Mouse (Mus musculus) lung, adult 2 months (tissue): ENCODE data around the gene Kif5a. TPM values are rescaled to one million over a fixed set of nuclear protein-coding genes. Genes with fewer than 3 reads are reported as not detected.

Experiments used
- DNase-seq: peaks from one replicate; pipeline ENCODE4 v3.0.0; 2022
- H3K4me1 ChIP-seq: fragments of 200-500 bp; 2 replicates; pipeline ENCODE4 v1.6.1; 2011; ENCODE audit warnings: low read length; ENCODE audit not compliant: control insufficient read depth, insufficient read depth
- H3K4me3 ChIP-seq: fragments of 200-500 bp; replicated peaks from 2 replicates; pipeline ENCODE3; 2011; ENCODE audit warnings: low read depth, mild to moderate bottlenecking, control low read depth, low read length; ENCODE audit errors: extremely low read depth
- CTCF ChIP-seq: fragments of 200-500 bp; IDR thresholded peaks from 2 replicates; pipeline ENCODE4 v1.5.1; 2011; ENCODE audit warnings: mild to moderate bottlenecking, low read length, control low read depth; ENCODE audit not compliant: insufficient read depth
- POLR2A ChIP-seq: fragments of 200-500 bp; IDR thresholded peaks from 2 replicates; pipeline ENCODE4 v1.6.1; 2011; ENCODE audit warnings: low read depth, mild to moderate bottlenecking, control low read depth, low read length, borderline replicate concordance; ENCODE audit errors: extremely low read depth
- WGBS: fragments of 180-500 bp; shearing (Covaris S2); methylation state at CpG from one replicate; pipeline ENCODE4 v1.1.7; 2018; 5-methylcytosine and 5-hydroxymethylcytosine counted together
- polyA plus RNA-seq: library from polyadenylated mRNA; depleted of rRNA; stranded (reverse); fragments of >200 nt; gene quantifications from 2 replicates; pipeline ENCODE4 v1.2.3, GENCODE M21; 2012

Gene Kif5a
- polyA plus RNA-seq, 1 experiment = 1.3 TPM

DNA sequence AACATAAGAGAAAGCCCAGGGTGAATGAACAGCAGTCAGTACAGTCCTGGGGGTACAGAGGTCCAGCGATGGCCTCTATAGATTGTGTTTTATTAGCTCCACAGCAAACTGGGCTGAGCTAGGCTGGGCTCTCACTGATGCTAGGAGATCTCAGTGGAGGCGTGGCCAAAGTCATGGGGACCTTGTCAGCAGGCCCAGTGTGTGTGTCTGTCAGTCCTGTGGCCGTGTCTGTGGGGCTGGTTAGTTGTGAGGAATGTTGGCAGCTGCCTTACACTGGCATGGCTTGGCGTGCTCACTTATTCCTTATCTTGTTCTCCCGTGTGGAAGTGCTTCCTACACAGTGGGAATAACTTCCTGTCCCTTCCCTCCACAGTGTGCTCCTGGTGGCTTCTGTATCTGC lies 5.3 kb upstream of the Kif5a start:
- H3K4me1 ChIP-seq = peaks cover 12% of the 10 kb centered on the region
- TF ChIP-seq CTCF (no peak), POLR2A (0 out of 2 replicates have a peak, but pooled peaks have one; percentile 16)
- H3K4me3 ChIP-seq = no peak overlapping the region
- DNase-seq = no peak
- WGBS = 44% methylated on average over 5 of the region's 5 CpGs

DNA sequence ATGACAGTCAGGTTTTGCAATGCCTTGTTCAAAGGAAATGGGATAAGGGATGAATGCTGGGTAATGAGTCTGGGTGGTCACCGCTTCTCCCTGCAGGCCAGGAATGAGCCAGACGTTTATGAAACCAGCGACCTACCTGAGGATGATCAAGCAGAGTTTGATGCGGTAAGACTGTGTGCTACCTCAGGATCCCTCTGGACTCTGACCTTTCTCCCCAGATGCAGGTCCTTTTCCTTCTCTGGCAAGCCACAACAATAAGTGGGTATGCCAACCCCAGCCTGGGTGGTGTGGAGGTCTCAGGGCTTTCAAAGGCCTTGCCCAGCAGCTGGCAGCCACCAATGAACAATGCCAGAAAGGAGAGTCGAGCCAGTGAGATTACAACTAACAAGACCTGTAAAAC lies 4.2 kb upstream of the Kif5a start:
- Histone ChIP-seq H3K4me1 (peaks cover 16% of the 10 kb centered on the region), H3K4me3 (peak overlapping the region; percentile 76)
- 53% methylated on average over 5 of the region's 5 CpGs for WGBS
- no peak for DNase-seq
- TF ChIP-seq POLR2A = no peak

DNA sequence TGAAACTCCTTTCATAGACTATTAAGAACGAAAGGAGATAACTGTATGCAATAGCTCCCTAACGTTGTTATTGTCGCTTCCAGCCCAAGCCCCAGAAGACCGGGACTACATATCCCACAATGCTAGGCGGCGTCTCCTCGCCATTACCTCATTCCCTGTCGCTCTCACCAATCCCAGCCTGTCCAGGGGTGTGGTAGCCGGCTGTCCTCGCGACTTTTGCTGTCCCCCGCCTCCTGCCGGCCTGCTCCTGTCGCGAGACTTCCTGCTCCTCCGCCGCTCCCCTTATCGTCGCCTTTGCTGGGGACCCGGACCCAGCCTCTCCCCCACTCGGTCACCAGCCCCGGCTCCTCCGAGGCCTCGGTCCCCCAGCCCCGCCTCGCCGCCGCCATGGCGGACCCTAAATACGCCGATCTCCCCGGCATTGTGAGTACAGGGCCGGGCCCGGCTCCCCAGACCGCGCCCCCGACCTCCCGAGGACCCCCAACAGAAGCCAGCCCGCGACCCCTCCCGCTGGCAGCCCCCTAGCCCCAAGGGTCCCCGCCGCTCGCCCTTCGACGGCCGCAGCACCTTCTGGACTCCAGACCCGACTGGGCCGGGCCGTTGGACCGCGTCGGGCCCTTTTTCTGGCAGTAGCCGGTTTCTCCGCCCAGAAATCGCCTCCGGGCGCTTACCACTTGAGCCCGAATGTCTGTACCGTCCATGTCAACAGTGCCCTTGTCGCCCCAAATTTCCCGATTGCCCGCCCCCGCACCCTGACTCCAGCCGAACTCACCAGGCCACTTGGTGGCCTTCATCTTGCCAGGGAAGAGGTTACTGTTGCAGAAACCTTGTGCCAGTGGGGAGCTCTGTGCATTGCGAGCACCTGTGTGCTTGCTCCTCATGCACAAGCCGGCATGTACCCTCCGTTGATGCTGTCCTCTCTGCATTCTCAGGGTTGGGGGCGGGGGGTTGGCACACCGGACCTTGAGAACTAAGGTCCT lies 3.3 kb upstream of the Kif5a start, which contains the start of gene Dctn2:
TSS of gene Dctn2 (plus strand) at position 257 of the 980 bp plus-strand sequence.
- TF ChIP-seq CTCF (no peak), POLR2A (peak; percentile 78)
- H3K4me1 ChIP-seq = peaks cover 16% of the 10 kb centered on the region
- H3K4me3 ChIP-seq = peak within 1 kb of the TSS; percentile 76
- WGBS = 1% methylated on average over 70 of the region's 70 CpGs
- peak; percentile 91 for DNase-seq

DNA sequence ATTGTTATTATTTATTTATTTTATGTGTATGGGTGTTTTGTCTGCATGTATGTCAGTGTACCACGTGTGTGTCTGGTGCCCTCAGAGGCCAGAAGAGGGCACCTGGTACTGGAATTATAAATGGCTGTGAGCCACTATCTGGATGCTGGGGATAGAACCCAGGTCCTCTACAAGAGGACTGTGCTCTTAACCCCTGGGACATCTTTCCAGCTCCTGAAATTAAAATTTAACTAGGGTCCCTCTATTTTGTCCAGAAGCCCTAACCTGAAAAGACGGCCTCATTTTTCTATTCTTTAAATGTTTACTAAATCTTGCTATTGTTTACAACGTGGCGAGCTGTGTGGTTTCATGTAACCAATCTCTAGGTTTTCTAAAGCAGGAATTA lies 2.6 kb upstream of the Kif5a start:
- 23% methylated on average over 4 of the region's 4 CpGs for WGBS
- no peak for DNase-seq

DNA sequence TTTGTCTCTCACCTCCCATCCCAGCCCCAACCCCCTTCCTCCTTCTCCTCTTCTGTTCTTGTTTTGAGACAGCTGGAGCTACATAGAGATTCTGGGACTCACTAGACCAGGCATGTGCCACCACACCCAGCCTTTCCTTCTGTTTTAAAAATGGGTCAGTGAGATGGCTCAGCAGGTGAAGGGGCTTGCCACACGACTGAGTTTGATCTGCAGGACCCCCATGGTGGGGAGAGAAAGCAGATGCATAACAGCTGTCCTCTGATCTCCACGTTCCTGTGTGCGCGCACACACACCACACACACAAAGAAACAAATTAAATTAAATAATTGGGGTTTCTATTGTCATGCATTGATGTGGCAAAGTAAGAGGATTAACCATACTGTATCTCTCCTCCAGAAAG lies 1.8 kb upstream of the Kif5a start:
- 72% methylated on average over 4 of the region's 4 CpGs for WGBS
- TF ChIP-seq CTCF = no peak
- no peak for TF ChIP-seq POLR2A
- Histone ChIP-seq H3K4me1 (peaks cover 16% of the 10 kb centered on the region), H3K4me3 (no peak overlapping the region)
- no peak for DNase-seq

More for the DNA sequence above, 2.6 kb upstream of the Kif5a start:
- H3K4me1 ChIP-seq = peaks cover 16% of the 10 kb centered on the region
- peak; percentile 19; the same call in 1 of the 2 replicates for TF ChIP-seq CTCF
- no peak for TF ChIP-seq POLR2A
- no peak overlapping the region for H3K4me3 ChIP-seq

DNA sequence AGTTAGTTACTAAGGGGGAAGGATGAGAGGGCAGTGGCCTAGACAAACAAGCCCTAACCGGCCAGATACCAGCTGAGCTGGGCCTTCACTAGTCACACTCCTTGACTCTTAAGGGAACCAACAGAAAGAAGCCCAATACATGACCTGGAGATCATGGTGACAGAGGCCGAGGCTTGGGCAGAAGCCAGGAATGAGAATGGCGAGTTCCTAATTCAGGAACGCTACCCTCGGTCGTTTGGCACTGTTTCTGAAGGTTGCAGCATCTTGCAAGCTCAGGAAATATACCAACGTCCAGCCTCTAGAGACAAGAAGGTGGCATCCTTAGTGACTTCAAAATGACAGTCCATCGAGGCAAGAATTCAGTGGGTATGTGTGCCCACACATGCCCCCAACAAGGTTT lies 1.2 kb upstream of the Kif5a start:
- no peak for TF ChIP-seq POLR2A
- 81% methylated on average over 8 of the region's 8 CpGs for WGBS
- no peak for DNase-seq
- no peak overlapping the region for H3K4me3 ChIP-seq
- peaks cover 16% of the 10 kb centered on the region for H3K4me1 ChIP-seq

DNA sequence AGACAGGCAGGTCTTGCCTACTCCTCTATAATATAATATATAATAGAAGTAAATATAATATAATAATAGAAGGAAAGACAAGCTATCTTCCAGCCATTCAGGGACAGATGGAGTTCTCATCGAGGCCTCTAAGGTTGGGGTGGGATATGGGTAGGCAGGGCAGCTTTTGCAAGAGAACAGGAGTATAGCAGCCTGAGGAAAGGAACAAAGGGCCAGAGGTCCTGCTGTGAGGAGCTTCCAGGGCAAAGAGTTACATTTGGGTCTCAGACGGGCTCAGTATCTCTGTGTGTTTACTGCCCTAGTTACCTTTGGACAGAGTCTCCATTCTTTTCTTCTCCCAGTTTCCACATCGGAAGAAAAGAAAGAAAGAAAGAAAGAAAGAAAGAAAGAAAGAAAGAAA lies 483 bp upstream of the Kif5a start:
- H3K4me3 ChIP-seq = no peak overlapping the region
- WGBS = 71% methylated on average over 3 of the region's 3 CpGs
- peaks cover 13% of the 10 kb centered on the region for H3K4me1 ChIP-seq
- TF ChIP-seq CTCF (no peak), POLR2A (no peak)
- DNase-seq = no peak

DNA sequence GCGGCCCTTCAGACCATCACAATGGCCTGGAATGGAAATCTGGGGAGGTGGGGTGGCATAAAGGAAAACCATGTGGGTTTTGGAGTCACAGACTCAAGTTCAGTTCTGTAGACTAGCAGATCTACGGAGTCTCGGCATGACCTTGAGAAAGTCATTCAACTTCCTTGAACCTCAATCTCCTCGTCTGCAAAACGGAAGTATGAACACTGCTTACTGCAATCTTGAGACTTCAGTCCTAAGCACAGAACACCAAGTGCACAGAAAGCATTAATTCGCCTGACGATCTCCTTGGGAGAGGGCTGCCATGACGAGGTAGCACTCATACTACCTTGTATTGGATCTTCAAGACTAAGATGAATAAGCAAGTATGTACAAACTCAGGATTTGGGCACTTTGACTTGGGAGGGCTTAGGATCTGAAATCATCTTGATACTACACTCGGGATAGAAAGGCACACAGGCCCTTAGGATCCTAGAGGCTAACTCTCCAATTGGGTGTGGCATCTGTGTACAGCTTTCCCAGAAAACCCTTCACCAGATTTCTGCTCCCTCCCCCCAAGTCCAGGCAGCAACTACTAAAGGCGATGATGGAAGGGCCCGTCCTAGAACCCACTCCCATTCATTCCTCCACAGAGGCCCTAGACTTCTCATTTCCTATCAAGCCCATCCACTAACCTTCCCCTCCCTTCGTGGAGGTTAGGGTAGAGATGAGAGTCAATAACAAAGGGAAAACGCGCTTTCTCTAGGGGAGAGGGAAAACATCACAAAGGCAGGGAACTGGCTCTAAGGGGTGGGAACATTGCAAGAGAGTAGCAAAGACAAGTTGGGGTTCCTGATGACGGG lies 1.2 kb downstream of the Kif5a start:
- 66% methylated on average over 15 of the region's 15 CpGs for WGBS
- TF ChIP-seq POLR2A (no peak), CTCF (no peak)
- H3K4me3 ChIP-seq = no peak overlapping the region
- no peak for DNase-seq
- peaks cover 4% of the 10 kb centered on the region for H3K4me1 ChIP-seq

DNA sequence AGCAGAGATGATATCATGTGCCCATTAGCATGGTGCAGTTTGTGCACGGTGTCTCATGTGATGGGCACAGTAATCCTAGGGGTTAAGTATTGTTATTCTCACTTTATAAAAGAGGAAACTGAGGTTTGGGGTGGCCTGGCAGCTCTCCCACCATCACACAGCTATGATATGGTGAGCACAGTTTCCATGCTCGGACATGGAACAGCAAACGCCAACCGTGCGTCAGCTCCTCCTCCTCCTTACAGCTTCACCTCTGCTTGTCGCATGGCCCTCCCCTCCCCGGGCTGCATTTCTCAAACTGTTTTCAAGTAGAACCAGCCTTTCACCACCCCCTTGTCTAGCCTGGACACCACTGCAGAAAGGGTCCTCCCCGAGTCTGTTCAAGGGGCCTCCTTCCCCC lies 4.7 kb downstream of the Kif5a start:
- H3K4me1 ChIP-seq = peaks cover 4% of the 10 kb centered on the region
- DNase-seq = no peak
- 65% methylated on average over 8 of the region's 8 CpGs for whole genome bisulfite sequencing
- no peak overlapping the region for H3K4me3 ChIP-seq
- TF ChIP-seq CTCF = no peak
